Mouse (Mus musculus): ENCODE data around the gene Itprid2.

The Itprid2 gene

GRCm38 (mm10) chr2:79635426-79636291 is 507 bp downstream of the Itprid2 start:
- peak; percentile 87; the same call in 1 of the 2 replicates for TF ChIP-seq GATA4 (IDR thresholded peaks at IDR 0.05; ENCODE audit: insufficient replicate concordance, low read length)

- TF ChIP-seq GATA4 (IDR thresholded peaks at IDR 0.05; ENCODE audit: insufficient replicate concordance, low read length) = no peak
These were observed 3.8 kb downstream of the Itprid2 start for GRCm38 (mm10) chr2:79638924-79639323.

GRCm38 (mm10) chr2:79646237-79646688 is 11.1 kb downstream of the Itprid2 start:
- TF ChIP-seq GATA4 (IDR thresholded peaks at IDR 0.05; ENCODE audit: insufficient replicate concordance, low read length) = no peak

GRCm38 (mm10) chr2:79647094-79647493 is 11.9 kb downstream of the Itprid2 start:
- no peak for TF ChIP-seq GATA4 (IDR thresholded peaks at IDR 0.05; ENCODE audit: insufficient replicate concordance, low read length)

GRCm38 (mm10) chr2:79647728-79648127 is 12.6 kb downstream of the Itprid2 start:
- no peak for TF ChIP-seq GATA4 (IDR thresholded peaks at IDR 0.05; ENCODE audit: insufficient replicate concordance, low read length)

- no peak for TF ChIP-seq GATA4 (IDR thresholded peaks at IDR 0.05; ENCODE audit: insufficient replicate concordance, low read length)
These were observed 16.0 kb downstream of the Itprid2 start for GRCm38 (mm10) chr2:79651185-79651584.

GRCm38 (mm10) chr2:79651701-79652100 is 16.5 kb downstream of the Itprid2 start:
- TF ChIP-seq GATA4 (IDR thresholded peaks at IDR 0.05; ENCODE audit: insufficient replicate concordance, low read length) = no peak

GRCm38 (mm10) chr2:79652502-79652901 is 17.4 kb downstream of the Itprid2 start:
- no peak for TF ChIP-seq GATA4 (IDR thresholded peaks at IDR 0.05; ENCODE audit: insufficient replicate concordance, low read length)

GRCm38 (mm10) chr2:79653093-79653808 is 18.1 kb downstream of the Itprid2 start:
- no peak for TF ChIP-seq GATA4 (IDR thresholded peaks at IDR 0.05; ENCODE audit: insufficient replicate concordance, low read length)

GRCm38 (mm10) chr2:79653809-79654164 is 18.6 kb downstream of the Itprid2 start:
- no peak for TF ChIP-seq GATA4 (IDR thresholded peaks at IDR 0.05; ENCODE audit: insufficient replicate concordance, low read length)

- no peak for TF ChIP-seq GATA4 (IDR thresholded peaks at IDR 0.05; ENCODE audit: insufficient replicate concordance, low read length)
These were observed 21.9 kb downstream of the Itprid2 start for GRCm38 (mm10) chr2:79657062-79657461.

- TF ChIP-seq GATA4 (IDR thresholded peaks at IDR 0.05; ENCODE audit: insufficient replicate concordance, low read length) = no peak
These were observed 25.4 kb downstream of the Itprid2 start for GRCm38 (mm10) chr2:79660417-79661185.

- TF ChIP-seq GATA4 (IDR thresholded peaks at IDR 0.05; ENCODE audit: insufficient replicate concordance, low read length) = no peak
These were observed 26.4 kb downstream of the Itprid2 start for GRCm38 (mm10) chr2:79661486-79662104.

- TF ChIP-seq GATA4 (IDR thresholded peaks at IDR 0.05; ENCODE audit: insufficient replicate concordance, low read length) = no peak
These were observed 29.6 kb downstream of the Itprid2 start for GRCm38 (mm10) chr2:79664532-79665286.
